Mouse (Mus musculus): ENCODE data around the gene Bean1. TPM values are rescaled to one million over a fixed set of nuclear protein-coding genes. Genes with fewer than 3 reads are reported as not detected.

Gene Bean1
- total and polyA plus RNA-seq, 2 experiments from 2014 or later: 10.9 to 34.9 TPM

DNA sequence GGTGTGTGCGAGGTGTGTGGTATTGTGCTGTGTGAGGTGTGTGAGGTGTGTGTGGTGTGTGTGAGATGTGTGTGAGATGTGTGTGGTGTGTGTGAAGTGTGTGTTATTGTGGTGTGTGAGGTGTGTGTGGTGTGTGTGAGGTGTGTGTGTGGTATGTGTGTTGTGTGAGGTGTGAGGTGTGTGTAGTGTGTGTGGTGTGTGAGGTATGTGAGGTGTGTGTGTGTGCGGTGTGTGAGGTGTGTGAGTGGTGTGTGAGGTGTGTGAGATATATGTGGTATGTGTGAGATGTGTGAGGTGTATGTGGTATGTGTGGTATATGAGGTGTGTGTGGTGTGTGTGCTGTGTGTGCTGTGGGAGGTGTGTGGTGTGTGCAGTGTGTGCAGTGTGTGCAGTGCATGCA lies 22.3 kb upstream of the Bean1 start:
- TF ChIP-seq CTCF (IDR thresholded peaks at IDR 0.05): no peak
- Histone ChIP-seq H3K4me1 (ENCODE audit: insufficient read depth, low read length) (no peaks in the 10 kb centered on the region), H3K4me3 (ENCODE audit: low read depth, low read length) (no peak overlapping the region), H3K27me3 (ENCODE audit: insufficient read depth, low read length) (no peaks in the 10 kb centered on the region), H3K4me2 (ENCODE audit: low read depth, low read length, poor library complexity, severe bottlenecking) (no peak overlapping the region), H3K9me3 (ENCODE audit: low read length) (no peaks in the 10 kb centered on the region), H3K27ac (ENCODE audit: low read depth, low read length) (no peak overlapping the region), H3K9ac (replicated peaks; ENCODE audit: low read length, poor library complexity, severe bottlenecking) (no peak overlapping the region), H3K36me3 (ENCODE audit: insufficient read depth, low read length) (no peaks in the 10 kb centered on the region)
- ATAC-seq (ENCODE audit: low FRiP score) (no peak), DNase-seq (ENCODE audit: low spot score) (no peak)
- WGBS: 93% methylated on average over 2 of the region's 2 CpGs

DNA sequence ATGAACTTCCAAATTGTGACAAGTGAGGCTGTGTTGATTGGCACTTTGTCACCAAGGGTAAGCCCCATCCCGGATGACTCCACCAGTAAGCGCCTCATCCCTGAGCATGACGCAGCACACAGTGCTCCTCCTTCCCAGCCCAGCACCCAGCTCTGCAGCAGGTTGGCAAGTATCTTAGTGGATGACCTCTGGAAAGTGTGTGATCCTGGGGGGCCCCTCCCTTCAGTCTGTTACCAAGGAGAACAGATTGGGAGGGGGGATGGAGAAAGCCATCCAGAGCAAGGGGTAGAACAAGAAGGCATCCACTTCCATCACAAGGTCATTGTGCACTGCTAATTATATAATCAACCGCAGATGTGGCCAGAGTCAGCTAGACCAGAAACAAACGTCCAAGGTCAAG lies 9.5 kb upstream of the Bean1 start:
- 76% methylated on average over 5 of the region's 5 CpGs for WGBS
- no peak overlapping the region for H3K4me3 ChIP-seq (ENCODE audit: low read depth, low read length)
- no peak for DNase-seq (ENCODE audit: low spot score)
- no peak overlapping the region for H3K4me2 ChIP-seq (ENCODE audit: low read depth, low read length, poor library complexity, severe bottlenecking)
- no peaks in the 10 kb centered on the region for H3K36me3 ChIP-seq (ENCODE audit: insufficient read depth, low read length)
- no peak overlapping the region for H3K27ac ChIP-seq (ENCODE audit: low read depth, low read length)
- H3K27me3 ChIP-seq (ENCODE audit: insufficient read depth, low read length): no peaks in the 10 kb centered on the region
- H3K9me3 ChIP-seq (ENCODE audit: low read length): no peaks in the 10 kb centered on the region
- no peaks in the 10 kb centered on the region for H3K4me1 ChIP-seq (ENCODE audit: insufficient read depth, low read length)
- ATAC-seq (ENCODE audit: low FRiP score): no peak
- no peak for TF ChIP-seq CTCF (IDR thresholded peaks at IDR 0.05)
- no peak overlapping the region for H3K9ac ChIP-seq (replicated peaks; ENCODE audit: low read length, poor library complexity, severe bottlenecking)

DNA sequence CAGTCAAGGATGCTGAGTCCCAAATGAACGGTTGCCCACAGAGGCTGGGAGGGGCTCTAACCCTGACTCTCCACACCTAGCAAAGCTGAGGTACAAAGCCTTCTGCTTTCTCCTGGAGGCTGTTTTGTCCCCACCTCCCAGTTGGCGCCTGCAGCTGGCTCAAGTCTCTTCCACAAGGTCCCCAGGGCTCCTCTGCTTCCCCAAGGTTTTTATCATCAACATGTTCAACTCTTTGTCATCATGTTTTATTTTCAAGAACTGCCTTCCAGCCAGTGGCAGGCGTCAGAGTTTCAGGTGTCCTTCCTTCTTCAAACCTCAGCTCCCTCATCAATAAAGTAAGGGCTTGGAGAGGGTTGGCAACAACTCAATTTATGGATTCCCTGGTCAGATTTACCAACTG lies 781 bp upstream of the Bean1 start:
- Histone ChIP-seq H3K36me3 (ENCODE audit: insufficient read depth, low read length) (no peaks in the 10 kb centered on the region), H3K4me1 (ENCODE audit: insufficient read depth, low read length) (no peaks in the 10 kb centered on the region), H3K4me2 (ENCODE audit: low read depth, low read length, poor library complexity, severe bottlenecking) (no peak overlapping the region), H3K4me3 (ENCODE audit: low read depth, low read length) (no peak overlapping the region), H3K9ac (replicated peaks; ENCODE audit: low read length, poor library complexity, severe bottlenecking) (no peak overlapping the region), H3K27me3 (ENCODE audit: insufficient read depth, low read length) (no peaks in the 10 kb centered on the region), H3K9me3 (ENCODE audit: low read length) (no peaks in the 10 kb centered on the region), H3K27ac (ENCODE audit: low read depth, low read length) (no peak overlapping the region)
- ATAC-seq (ENCODE audit: low FRiP score): no peak
- 83% methylated on average over 3 of the region's 3 CpGs for WGBS
- no peak for TF ChIP-seq CTCF (IDR thresholded peaks at IDR 0.05)
- DNase-seq (ENCODE audit: low spot score): no peak

DNA sequence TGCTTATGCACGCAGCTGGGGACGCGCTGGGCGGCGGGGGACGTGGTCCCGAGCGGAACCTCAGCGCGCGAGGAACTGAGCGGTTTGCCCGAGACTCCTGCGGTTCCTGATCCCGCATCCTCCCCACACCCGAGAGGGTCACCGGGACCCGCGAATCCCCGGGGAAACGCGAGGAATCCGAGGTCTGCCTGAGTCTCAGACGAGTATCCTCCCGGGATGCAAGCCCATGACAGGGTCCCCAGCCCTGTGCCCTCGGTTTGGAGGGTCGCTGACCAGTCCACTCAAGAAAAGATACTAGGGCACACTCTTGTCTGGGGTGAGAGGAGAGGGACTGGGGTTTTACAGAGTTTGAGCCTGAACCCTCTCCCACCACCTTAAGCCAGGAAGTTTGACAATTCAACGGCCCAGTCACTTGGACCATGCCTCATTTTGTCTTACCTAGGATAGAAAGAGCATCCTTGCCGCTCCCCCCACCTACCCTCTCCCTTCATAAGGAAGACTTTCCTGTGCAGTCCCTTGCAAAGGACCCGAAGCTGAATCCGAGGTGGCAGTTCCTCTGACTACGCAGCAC lies 893 bp downstream of the Bean1 start:
- WGBS: 4% methylated on average over 28 of the region's 32 CpGs
- Histone ChIP-seq H3K9ac (replicated peaks; ENCODE audit: low read length, poor library complexity, severe bottlenecking) (peak overlapping the region; percentile 94), H3K4me1 (ENCODE audit: insufficient read depth, low read length) (no peaks in the 10 kb centered on the region), H3K4me2 (ENCODE audit: low read depth, low read length, poor library complexity, severe bottlenecking) (peak overlapping the region; percentile 92), H3K9me3 (ENCODE audit: low read length) (no peaks in the 10 kb centered on the region), H3K27ac (ENCODE audit: low read depth, low read length) (peak overlapping the region; percentile 55; the same call in 1 of the 2 replicates), H3K36me3 (ENCODE audit: insufficient read depth, low read length) (no peaks in the 10 kb centered on the region), H3K4me3 (ENCODE audit: low read depth, low read length) (peak overlapping the region; percentile 69), H3K27me3 (ENCODE audit: insufficient read depth, low read length) (no peaks in the 10 kb centered on the region)
- ATAC-seq (ENCODE audit: low FRiP score) (no peak; the same call in 1 of the 2 replicates), DNase-seq (ENCODE audit: low spot score) (no peak)
- TF ChIP-seq CTCF (IDR thresholded peaks at IDR 0.05): no peak

DNA sequence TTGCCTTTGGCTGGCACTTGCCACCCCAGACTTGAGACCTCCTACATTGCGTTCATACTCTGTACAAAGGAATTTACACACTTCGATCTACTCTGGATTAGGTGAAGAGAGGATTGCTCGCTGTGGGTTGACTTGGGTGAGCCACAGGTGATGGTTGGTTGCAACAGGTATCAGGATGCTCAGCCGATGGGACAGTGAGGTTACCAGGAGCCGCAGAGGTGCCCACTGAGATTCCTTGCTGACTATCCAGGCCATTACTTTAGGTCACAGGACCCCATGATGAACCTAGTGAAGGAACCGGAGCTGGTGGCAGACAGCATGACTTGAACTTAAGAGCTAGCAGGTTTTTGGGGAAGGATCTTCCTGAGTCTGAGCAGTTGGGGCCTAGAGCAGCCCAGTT lies 2.2 kb downstream of the Bean1 start:
- ATAC-seq (ENCODE audit: low FRiP score) (no peak), DNase-seq (ENCODE audit: low spot score) (no peak)
- Histone ChIP-seq H3K4me2 (ENCODE audit: low read depth, low read length, poor library complexity, severe bottlenecking) (no peak overlapping the region), H3K9me3 (ENCODE audit: low read length) (no peaks in the 10 kb centered on the region), H3K4me3 (ENCODE audit: low read depth, low read length) (no peak overlapping the region), H3K4me1 (ENCODE audit: insufficient read depth, low read length) (no peaks in the 10 kb centered on the region), H3K9ac (replicated peaks; ENCODE audit: low read length, poor library complexity, severe bottlenecking) (no peak overlapping the region), H3K36me3 (ENCODE audit: insufficient read depth, low read length) (no peaks in the 10 kb centered on the region), H3K27me3 (ENCODE audit: insufficient read depth, low read length) (no peaks in the 10 kb centered on the region), H3K27ac (ENCODE audit: low read depth, low read length) (no peak overlapping the region)
- 90% methylated on average over 6 of the region's 6 CpGs for WGBS
- TF ChIP-seq CTCF (IDR thresholded peaks at IDR 0.05): no peak

DNA sequence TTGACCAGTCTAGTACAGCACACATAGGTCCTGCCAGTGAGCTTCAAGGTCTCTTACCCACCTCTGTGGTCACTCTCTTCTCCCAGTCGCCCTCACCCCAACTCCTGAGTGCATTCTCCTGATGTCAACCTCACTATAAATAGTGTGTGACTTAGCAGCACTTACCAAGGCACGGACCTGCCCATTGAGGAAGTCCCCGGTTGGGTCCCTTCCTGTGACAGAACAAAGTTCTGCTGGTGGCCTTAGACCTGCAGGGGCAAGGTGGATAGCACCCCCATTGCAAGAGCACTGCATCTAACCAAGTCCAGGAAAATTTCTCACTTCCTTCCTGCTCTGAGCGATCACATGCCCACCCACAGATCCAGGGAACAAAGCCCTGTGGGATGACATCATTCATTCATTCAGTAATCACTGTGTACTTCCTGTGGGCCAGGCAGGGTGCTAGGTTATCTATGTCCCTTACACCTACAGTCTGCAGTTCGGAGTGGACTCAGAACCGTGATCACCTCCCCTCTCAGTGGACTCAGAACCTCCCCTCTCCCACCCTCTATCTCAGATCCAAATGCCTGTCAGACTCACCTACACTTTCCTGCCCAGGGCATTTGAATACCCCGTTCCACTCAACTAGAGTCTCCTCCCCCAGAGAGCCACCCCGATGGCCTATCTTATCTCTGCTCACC lies 5.7 kb downstream of the Bean1 start:
- no peaks in the 10 kb centered on the region for H3K4me1 ChIP-seq (ENCODE audit: insufficient read depth, low read length)
- no peaks in the 10 kb centered on the region for H3K36me3 ChIP-seq (ENCODE audit: insufficient read depth, low read length)
- DNase-seq (ENCODE audit: low spot score) (no peak), ATAC-seq (ENCODE audit: low FRiP score) (no peak)
- WGBS: 76% methylated on average over 8 of the region's 8 CpGs
- H3K27me3 ChIP-seq (ENCODE audit: insufficient read depth, low read length): no peaks in the 10 kb centered on the region
- no peaks in the 10 kb centered on the region for H3K9me3 ChIP-seq (ENCODE audit: low read length)
- H3K4me2 ChIP-seq (ENCODE audit: low read depth, low read length, poor library complexity, severe bottlenecking): no peak overlapping the region
- no peak for TF ChIP-seq CTCF (IDR thresholded peaks at IDR 0.05)
- H3K4me3 ChIP-seq (ENCODE audit: low read depth, low read length): no peak overlapping the region
- H3K27ac ChIP-seq (ENCODE audit: low read depth, low read length): no peak overlapping the region
- no peak overlapping the region for H3K9ac ChIP-seq (replicated peaks; ENCODE audit: low read length, poor library complexity, severe bottlenecking)

All from midbrain, postnatal 0 days (tissue).